Mouse (Mus musculus): ENCODE data around the gene Cd300ld5.
"Not testable (repeated sequence)": the region's sequence is repeated elsewhere in the genome, so short reads cannot be mapped to it uniquely, and the experiment has no call there.

Cd300ld5 gene

GRCm38 (mm10) chr11:115037669-115038068 is at the start of gene Cd300ld5:
Cd300ld5 (minus strand) TSS chr11:115037769.
- H3K4me1 ChIP-seq (replicated peaks; ENCODE audit: low read depth, low read length); H3K4me3 ChIP-seq (replicated peaks; ENCODE audit: low read length); H3K9me3 ChIP-seq (ENCODE audit: low read length); H3K27me3 ChIP-seq (ENCODE audit: insufficient read depth, low read length); H3K36me3 ChIP-seq (ENCODE audit: insufficient read depth, low read length): not testable (repeated sequence)

- no peak for TF ChIP-seq CTCF (conservative IDR thresholded peaks at IDR 0.05; ENCODE audit: low read length)
- no peak overlapping the region for H3K4me3 ChIP-seq (replicated peaks; ENCODE audit: low read length)
- peaks cover 3% of the 10 kb centered on the region; the same call in 1 of the 2 replicates for H3K9me3 ChIP-seq (ENCODE audit: low read length)
- H3K4me1 ChIP-seq (replicated peaks; ENCODE audit: low read depth, low read length): peaks cover 26% of the 10 kb centered on the region
- H3K36me3 ChIP-seq (ENCODE audit: insufficient read depth, low read length): no peaks in the 10 kb centered on the region
- H3K27me3 ChIP-seq (ENCODE audit: insufficient read depth, low read length): peaks cover 44% of the 10 kb centered on the region
These were observed 48.6 kb upstream of the Cd300ld5 start for GRCm38 (mm10) chr11:115086213-115086612.

DNA sequence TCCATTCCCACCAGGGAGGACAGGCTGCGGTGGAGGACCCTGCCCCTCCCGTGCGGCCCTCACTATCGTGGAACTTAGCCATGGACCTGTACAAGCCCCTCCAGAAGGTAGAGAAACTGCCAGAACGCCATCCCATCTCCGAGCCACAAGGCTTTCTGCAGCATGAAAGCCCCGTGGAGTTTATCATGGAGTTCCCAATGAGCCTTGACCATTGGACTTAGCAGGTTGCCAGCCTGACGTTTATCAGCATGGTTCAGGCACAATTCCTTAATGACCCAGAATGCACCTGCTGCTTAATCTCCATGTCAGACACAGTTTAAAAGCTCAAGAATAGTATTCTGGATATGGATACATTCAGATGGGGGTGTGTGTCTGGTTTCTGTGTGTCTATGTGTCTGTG is 47.5 kb upstream of the Cd300ld5 start:
- Histone ChIP-seq H3K36me3 (ENCODE audit: insufficient read depth, low read length) (no peaks in the 10 kb centered on the region), H3K4me1 (replicated peaks; ENCODE audit: low read depth, low read length) (peaks cover 25% of the 10 kb centered on the region), H3K4me3 (replicated peaks; ENCODE audit: low read length) (no peak overlapping the region), H3K9me3 (ENCODE audit: low read length) (peaks cover 2% of the 10 kb centered on the region; the same call in 1 of the 2 replicates), H3K27me3 (ENCODE audit: insufficient read depth, low read length) (peaks cover 33% of the 10 kb centered on the region)
- TF ChIP-seq NANOG (IDR thresholded peaks at IDR 0.05; ENCODE audit: borderline replicate concordance, low read length) (no peak), CTCF (conservative IDR thresholded peaks at IDR 0.05; ENCODE audit: low read length) (no peak), POU5F1 (IDR thresholded peaks at IDR 0.05; ENCODE audit: borderline replicate concordance, low read length) (no peak)

DNA sequence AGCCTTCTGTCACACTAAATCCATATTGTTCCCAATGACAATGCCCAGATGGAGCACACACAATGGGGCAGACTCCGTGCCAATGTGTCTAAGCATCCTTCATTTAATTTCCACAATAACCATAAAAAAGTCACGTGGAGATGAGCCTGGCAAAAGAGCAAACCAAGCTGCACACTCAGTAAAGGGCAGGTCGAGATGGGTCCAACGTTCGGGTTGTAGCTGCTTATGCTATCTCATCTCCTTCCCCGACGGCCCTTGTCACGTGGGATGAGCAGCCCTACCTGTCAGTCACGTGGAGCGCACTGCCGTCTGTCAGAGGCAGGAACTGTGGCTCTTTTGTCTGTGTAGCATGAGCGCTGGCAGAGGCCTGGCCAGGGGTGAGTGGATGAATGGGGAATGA is 47.0 kb upstream of the Cd300ld5 start:
- H3K27me3 ChIP-seq (ENCODE audit: insufficient read depth, low read length): peaks cover 32% of the 10 kb centered on the region
- no peaks in the 10 kb centered on the region for H3K9me3 ChIP-seq (ENCODE audit: low read length)
- peaks cover 25% of the 10 kb centered on the region for H3K4me1 ChIP-seq (replicated peaks; ENCODE audit: low read depth, low read length)
- TF ChIP-seq POU5F1 (IDR thresholded peaks at IDR 0.05; ENCODE audit: borderline replicate concordance, low read length) (no peak), NANOG (IDR thresholded peaks at IDR 0.05; ENCODE audit: borderline replicate concordance, low read length) (no peak), CTCF (conservative IDR thresholded peaks at IDR 0.05; ENCODE audit: low read length) (no peak)
- H3K4me3 ChIP-seq (replicated peaks; ENCODE audit: low read length): no peak overlapping the region
- H3K36me3 ChIP-seq (ENCODE audit: insufficient read depth, low read length): no peaks in the 10 kb centered on the region

GRCm38 (mm10) chr11:115083376-115084139 is 46.0 kb upstream of the Cd300ld5 start:
- H3K27me3 ChIP-seq (ENCODE audit: insufficient read depth, low read length): peaks cover 32% of the 10 kb centered on the region
- no peaks in the 10 kb centered on the region for H3K9me3 ChIP-seq (ENCODE audit: low read length)
- H3K4me3 ChIP-seq (replicated peaks; ENCODE audit: low read length): no peak overlapping the region
- TF ChIP-seq CTCF (conservative IDR thresholded peaks at IDR 0.05; ENCODE audit: low read length): peak; percentile 98
- no peak for TF ChIP-seq POU5F1 (IDR thresholded peaks at IDR 0.05; ENCODE audit: borderline replicate concordance, low read length)
- H3K36me3 ChIP-seq (ENCODE audit: insufficient read depth, low read length): no peaks in the 10 kb centered on the region
- peaks cover 15% of the 10 kb centered on the region for H3K4me1 ChIP-seq (replicated peaks; ENCODE audit: low read depth, low read length)

- TF ChIP-seq CTCF (conservative IDR thresholded peaks at IDR 0.05; ENCODE audit: low read length) (no peak), POU5F1 (IDR thresholded peaks at IDR 0.05; ENCODE audit: borderline replicate concordance, low read length) (no peak), NANOG (IDR thresholded peaks at IDR 0.05; ENCODE audit: borderline replicate concordance, low read length) (no peak)
- Histone ChIP-seq H3K4me1 (replicated peaks; ENCODE audit: low read depth, low read length) (peaks cover 14% of the 10 kb centered on the region), H3K4me3 (replicated peaks; ENCODE audit: low read length) (no peak overlapping the region), H3K36me3 (ENCODE audit: insufficient read depth, low read length) (no peaks in the 10 kb centered on the region), H3K9me3 (ENCODE audit: low read length) (no peaks in the 10 kb centered on the region), H3K27me3 (ENCODE audit: insufficient read depth, low read length) (peaks cover 29% of the 10 kb centered on the region)
These were observed 44.6 kb upstream of the Cd300ld5 start for GRCm38 (mm10) chr11:115082196-115082595.

DNA sequence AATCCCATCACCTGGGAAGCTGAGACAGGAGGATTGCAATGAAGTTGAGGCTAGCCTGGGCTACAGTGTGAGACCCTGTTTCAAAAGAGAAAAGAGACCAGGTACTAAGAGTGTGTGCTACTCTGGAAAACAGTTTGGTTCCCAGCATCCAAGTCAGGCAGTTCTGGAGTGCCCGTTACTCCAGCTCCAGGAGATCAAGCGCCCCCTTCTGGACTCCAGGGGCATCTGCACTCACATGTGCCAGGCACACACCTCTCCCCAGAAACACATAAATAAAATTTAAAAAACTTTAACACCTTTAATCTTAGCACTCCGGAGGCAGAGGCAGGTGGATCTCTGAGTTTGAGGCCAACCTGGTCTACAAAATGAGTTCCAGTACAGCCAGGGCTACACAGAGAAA is 43.8 kb upstream of the Cd300ld5 start:
- H3K4me3 ChIP-seq (replicated peaks; ENCODE audit: low read length): no peak overlapping the region
- H3K9me3 ChIP-seq (ENCODE audit: low read length): no peaks in the 10 kb centered on the region
- no peak for TF ChIP-seq POU5F1 (IDR thresholded peaks at IDR 0.05; ENCODE audit: borderline replicate concordance, low read length)
- no peak for TF ChIP-seq NANOG (IDR thresholded peaks at IDR 0.05; ENCODE audit: borderline replicate concordance, low read length)
- TF ChIP-seq CTCF (conservative IDR thresholded peaks at IDR 0.05; ENCODE audit: low read length): peak; percentile 64
- H3K27me3 ChIP-seq (ENCODE audit: insufficient read depth, low read length): peaks cover 23% of the 10 kb centered on the region
- peaks cover 14% of the 10 kb centered on the region for H3K4me1 ChIP-seq (replicated peaks; ENCODE audit: low read depth, low read length)
- no peaks in the 10 kb centered on the region for H3K36me3 ChIP-seq (ENCODE audit: insufficient read depth, low read length)

DNA sequence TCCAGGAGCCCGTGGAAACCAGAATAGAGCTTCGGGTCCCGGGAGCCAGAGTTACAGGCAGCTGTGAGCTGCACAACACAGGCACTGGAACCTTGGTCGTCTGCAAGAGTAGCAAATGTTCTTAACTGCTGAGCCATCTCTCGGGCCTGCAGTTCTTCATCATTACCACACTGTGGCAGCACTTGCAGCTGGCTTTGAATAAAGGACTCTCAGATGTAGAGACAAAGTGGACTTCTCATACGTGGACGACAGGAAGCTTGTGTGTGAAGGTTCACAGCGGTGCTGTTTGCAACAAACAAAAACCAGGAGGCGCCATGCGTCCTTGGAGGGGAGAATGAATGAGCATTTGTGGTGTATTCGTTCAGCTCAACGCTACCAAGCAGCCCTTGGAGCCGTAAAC is 43.3 kb upstream of the Cd300ld5 start:
- H3K36me3 ChIP-seq (ENCODE audit: insufficient read depth, low read length): no peaks in the 10 kb centered on the region
- H3K27me3 ChIP-seq (ENCODE audit: insufficient read depth, low read length): peaks cover 21% of the 10 kb centered on the region
- no peak overlapping the region for H3K4me3 ChIP-seq (replicated peaks; ENCODE audit: low read length)
- no peaks in the 10 kb centered on the region for H3K9me3 ChIP-seq (ENCODE audit: low read length)
- TF ChIP-seq POU5F1 (IDR thresholded peaks at IDR 0.05; ENCODE audit: borderline replicate concordance, low read length) (no peak), CTCF (conservative IDR thresholded peaks at IDR 0.05; ENCODE audit: low read length) (peak; percentile 96)
- peaks cover 14% of the 10 kb centered on the region for H3K4me1 ChIP-seq (replicated peaks; ENCODE audit: low read depth, low read length)

GRCm38 (mm10) chr11:115078680-115079079 is 41.1 kb upstream of the Cd300ld5 start:
- TF ChIP-seq POU5F1 (IDR thresholded peaks at IDR 0.05; ENCODE audit: borderline replicate concordance, low read length) (no peak), NANOG (IDR thresholded peaks at IDR 0.05; ENCODE audit: borderline replicate concordance, low read length) (no peak), CTCF (conservative IDR thresholded peaks at IDR 0.05; ENCODE audit: low read length) (no peak)
- Histone ChIP-seq H3K27me3 (ENCODE audit: insufficient read depth, low read length) (peaks cover 15% of the 10 kb centered on the region), H3K36me3 (ENCODE audit: insufficient read depth, low read length) (no peaks in the 10 kb centered on the region), H3K4me3 (replicated peaks; ENCODE audit: low read length) (no peak overlapping the region), H3K4me1 (replicated peaks; ENCODE audit: low read depth, low read length) (peaks cover 14% of the 10 kb centered on the region), H3K9me3 (ENCODE audit: low read length) (no peaks in the 10 kb centered on the region)
